Mouse (Mus musculus): ENCODE data around the gene Pitx3. TPM values are rescaled to one million over a fixed set of nuclear protein-coding genes. Genes with fewer than 3 reads are reported as not detected.

Gene Pitx3
- total RNA-seq, 1 experiment: 0.18 TPM

- Histone ChIP-seq H3K27ac (ENCODE audit: insufficient read depth, low read depth, low read length, poor library complexity, severe bottlenecking) (no peak overlapping the region), H3K9me3 (ENCODE audit: control insufficient read depth, insufficient read depth, low read depth, low read length) (no peaks in the 10 kb centered on the region), H3K36me3 (ENCODE audit: control insufficient read depth, insufficient read depth, low read length, poor library complexity, severe bottlenecking) (no peaks in the 10 kb centered on the region), H3K4me1 (ENCODE audit: control insufficient read depth in 2 of 2, insufficient read depth in 2 of 2, low read length in 2 of 2, poor library complexity in 1 of 2) (0 out of 4 replicates have a peak, but pooled peaks cover 2 to 3% of the 10 kb centered on the region in 2 experiments), H3K9ac (ENCODE audit: insufficient read depth, low read depth, low read length, poor library complexity, severe bottlenecking) (peak overlapping the region; percentile 32), H3K4me3 (ENCODE audit: insufficient read depth in 1 of 2, low read depth in 1 of 2, low read length in 2 of 2, poor library complexity in 1 of 2, severe bottlenecking in 1 of 2) (peak overlapping the region; percentile 51 to 53)
- in situ Hi-C loops (cut with MboI; ENCODE audit: low sequenced_read_pairs in 2 of 2, unreplicated experiment in 2 of 2): loop anchor here (10.0 kb wide), 1 partner anchor 119 kb away; no protein-coding TSS in a partner anchor
- DNase-seq (ENCODE audit: low read depth, low spot score): no peak
- TF ChIP-seq ZC3H11A (IDR thresholded peaks at IDR 0.05; ENCODE audit: borderline replicate concordance, low read depth, low read length) (no peak), HCFC1 (IDR thresholded peaks at IDR 0.05; ENCODE audit: borderline replicate concordance, insufficient read depth, low read length) (no peak), MAFK (IDR thresholded peaks at IDR 0.05; ENCODE audit: insufficient read depth, low read depth, low read length) (no peak), ZNF384 (IDR thresholded peaks at IDR 0.05; ENCODE audit: low read depth, low read length) (no peak), CHD2 (IDR thresholded peaks at IDR 0.05; ENCODE audit: low read depth, low read length) (no peak)
Observed at GRCm38 (mm10) chr19:46135789-46136638, 12.1 kb downstream of the Pitx3 start.

DNA sequence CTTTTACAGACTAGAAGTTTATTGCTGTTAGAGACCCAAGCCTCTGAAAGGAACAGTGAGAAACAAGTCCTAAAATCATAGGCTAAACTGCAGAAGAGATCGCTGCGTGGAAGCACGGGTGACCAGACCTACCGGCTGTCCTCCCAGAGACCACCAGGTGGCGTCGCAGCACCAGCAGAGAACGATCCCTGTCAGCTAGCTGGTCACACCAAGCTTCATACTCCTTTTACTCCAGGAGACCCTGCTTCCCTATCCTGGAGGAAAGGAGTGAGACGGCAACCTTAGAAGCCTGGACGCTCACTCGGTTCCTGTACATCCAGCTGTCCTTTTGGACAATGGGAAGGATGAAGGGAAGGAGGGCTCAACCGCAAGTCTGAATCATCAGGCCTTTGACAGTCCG lies 12.8 kb downstream of the Pitx3 start:
- Histone ChIP-seq H3K4me1 (ENCODE audit: control insufficient read depth in 2 of 2, insufficient read depth in 2 of 2, low read length in 2 of 2, poor library complexity in 1 of 2) (0 out of 4 replicates have a peak, but pooled peaks cover 2 to 3% of the 10 kb centered on the region in 2 experiments), H3K27ac (ENCODE audit: insufficient read depth, low read depth, low read length, poor library complexity, severe bottlenecking) (no peak overlapping the region), H3K9me3 (ENCODE audit: control insufficient read depth, insufficient read depth, low read depth, low read length) (no peaks in the 10 kb centered on the region), H3K9ac (ENCODE audit: insufficient read depth, low read depth, low read length, poor library complexity, severe bottlenecking) (peak overlapping the region; percentile 32), H3K36me3 (ENCODE audit: control insufficient read depth, insufficient read depth, low read length, poor library complexity, severe bottlenecking) (no peaks in the 10 kb centered on the region), H3K4me3 (ENCODE audit: insufficient read depth in 1 of 2, low read depth in 1 of 2, low read length in 2 of 2, poor library complexity in 1 of 2, severe bottlenecking in 1 of 2) (peak overlapping the region; percentile 51 to 53)
- peak; percentile 78 for DNase-seq (ENCODE audit: low read depth, low spot score)
- peak; percentile 63; the same call in 1 of the 2 replicates for TF ChIP-seq ZC3H11A (IDR thresholded peaks at IDR 0.05; ENCODE audit: borderline replicate concordance, low read depth, low read length)
- no peak for TF ChIP-seq HCFC1 (IDR thresholded peaks at IDR 0.05; ENCODE audit: borderline replicate concordance, insufficient read depth, low read length)
- TF ChIP-seq MAFK (IDR thresholded peaks at IDR 0.05; ENCODE audit: insufficient read depth, low read depth, low read length): no peak
- no peak for TF ChIP-seq CHD2 (IDR thresholded peaks at IDR 0.05; ENCODE audit: low read depth, low read length)
- no peak for TF ChIP-seq ZNF384 (IDR thresholded peaks at IDR 0.05; ENCODE audit: low read depth, low read length)
- in situ Hi-C loops (cut with MboI; ENCODE audit: low sequenced_read_pairs in 2 of 2, unreplicated experiment in 2 of 2): loop anchor here (10.0 kb wide), 1 partner anchor 120 kb away; no protein-coding TSS in a partner anchor

GRCm38 (mm10) chr19:46132577-46132976 lies 15.5 kb downstream of the Pitx3 start:
- no peak for DNase-seq (ENCODE audit: low read depth, low spot score)
- Histone ChIP-seq H3K9ac (ENCODE audit: insufficient read depth, low read depth, low read length, poor library complexity, severe bottlenecking) (no peak overlapping the region), H3K27ac (ENCODE audit: insufficient read depth, low read depth, low read length, poor library complexity, severe bottlenecking) (no peak overlapping the region), H3K9me3 (ENCODE audit: control insufficient read depth, insufficient read depth, low read depth, low read length) (no peaks in the 10 kb centered on the region), H3K4me1 (ENCODE audit: control insufficient read depth in 2 of 2, insufficient read depth in 2 of 2, low read length in 2 of 2, poor library complexity in 1 of 2) (0 out of 4 replicates have a peak, but pooled peaks cover 1 to 3% of the 10 kb centered on the region in 2 experiments), H3K4me3 (ENCODE audit: insufficient read depth in 1 of 2, low read depth in 1 of 2, low read length in 2 of 2, poor library complexity in 1 of 2, severe bottlenecking in 1 of 2) (no peak overlapping the region), H3K36me3 (ENCODE audit: control insufficient read depth, insufficient read depth, low read length, poor library complexity, severe bottlenecking) (no peaks in the 10 kb centered on the region)
- in situ Hi-C loops (cut with MboI; ENCODE audit: low sequenced_read_pairs in 2 of 2, unreplicated experiment in 2 of 2): loop anchor here (10.0 kb wide), 1 partner anchor 122 kb away; no protein-coding TSS in a partner anchor
- no peak for TF ChIP-seq HCFC1 (IDR thresholded peaks at IDR 0.05; ENCODE audit: borderline replicate concordance, insufficient read depth, low read length)
- TF ChIP-seq ZC3H11A (IDR thresholded peaks at IDR 0.05; ENCODE audit: borderline replicate concordance, low read depth, low read length): no peak
- TF ChIP-seq CHD2 (IDR thresholded peaks at IDR 0.05; ENCODE audit: low read depth, low read length): no peak
- no peak for TF ChIP-seq ZNF384 (IDR thresholded peaks at IDR 0.05; ENCODE audit: low read depth, low read length)
- no peak for TF ChIP-seq MAFK (IDR thresholded peaks at IDR 0.05; ENCODE audit: insufficient read depth, low read depth, low read length)

DNA sequence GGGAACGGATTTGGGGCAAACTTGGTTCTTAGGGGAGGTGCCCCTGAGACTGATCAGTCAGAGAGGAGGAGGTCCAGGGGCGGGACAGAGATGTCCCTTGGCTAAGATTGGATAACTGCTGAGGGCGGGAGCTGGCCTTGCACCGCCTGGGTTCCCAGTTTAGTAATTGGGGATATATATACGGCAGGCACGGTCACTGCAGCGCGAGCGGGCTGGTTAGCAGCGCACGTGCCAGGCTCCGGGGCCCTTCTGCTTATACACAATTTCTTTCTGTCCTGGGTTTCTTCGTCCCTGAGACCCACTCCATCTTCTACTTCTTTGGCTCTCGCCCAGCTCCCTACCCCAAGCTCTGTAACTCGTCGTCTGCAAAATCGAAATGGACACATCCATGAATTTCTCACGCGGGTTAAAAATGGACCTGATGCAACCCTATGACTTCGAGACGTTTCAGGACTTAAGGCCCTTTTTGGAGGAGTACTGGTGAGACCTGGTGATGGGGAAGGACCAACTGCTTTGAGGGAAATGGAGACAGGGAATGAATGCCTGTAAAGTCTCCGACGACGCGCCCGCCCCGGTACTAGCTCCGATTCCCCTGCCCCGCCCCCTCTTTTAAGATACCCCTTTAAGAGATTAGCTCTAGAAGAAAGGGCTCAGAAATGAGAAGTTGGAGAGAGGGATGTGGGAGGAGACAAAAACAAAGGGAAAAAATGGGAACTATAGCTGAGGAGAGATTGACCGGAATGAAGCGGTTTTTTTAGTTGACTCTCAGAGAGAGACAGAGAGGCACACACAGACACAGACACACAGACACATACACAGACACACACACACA lies 16.2 kb downstream of the Pitx3 start, which contains the start of gene Elovl3:
Gene Elovl3, plus strand, starts transcription at position 204 of the 832 bp plus-strand sequence.
- H3K4me3 ChIP-seq (ENCODE audit: insufficient read depth in 1 of 2, low read depth in 1 of 2, low read length in 2 of 2, poor library complexity in 1 of 2, severe bottlenecking in 1 of 2): peak within 1 kb of the TSS; percentile 5 to 6; a peak in 2 of 4 replicates
- no peak for DNase-seq (ENCODE audit: low read depth, low spot score)

More for the DNA sequence above, 16.2 kb downstream of the Pitx3 start, which contains the start of gene Elovl3:
- TF ChIP-seq ZNF384 (IDR thresholded peaks at IDR 0.05; ENCODE audit: low read depth, low read length) (no peak), MAFK (IDR thresholded peaks at IDR 0.05; ENCODE audit: insufficient read depth, low read depth, low read length) (no peak), CHD2 (IDR thresholded peaks at IDR 0.05; ENCODE audit: low read depth, low read length) (no peak), ZC3H11A (IDR thresholded peaks at IDR 0.05; ENCODE audit: borderline replicate concordance, low read depth, low read length) (no peak), HCFC1 (IDR thresholded peaks at IDR 0.05; ENCODE audit: borderline replicate concordance, insufficient read depth, low read length) (no peak)
- Histone ChIP-seq H3K27ac (ENCODE audit: insufficient read depth, low read depth, low read length, poor library complexity, severe bottlenecking) (no peak within 1 kb of the TSS), H3K4me1 (ENCODE audit: control insufficient read depth in 2 of 2, insufficient read depth in 2 of 2, low read length in 2 of 2, poor library complexity in 1 of 2) (0 out of 4 replicates have a peak, but pooled peaks cover 0 to 3% of the 10 kb centered on the region in 2 experiments), H3K9ac (ENCODE audit: insufficient read depth, low read depth, low read length, poor library complexity, severe bottlenecking) (no peak within 1 kb of the TSS), H3K9me3 (ENCODE audit: control insufficient read depth, insufficient read depth, low read depth, low read length) (no peaks in the 10 kb centered on the region), H3K36me3 (ENCODE audit: control insufficient read depth, insufficient read depth, low read length, poor library complexity, severe bottlenecking) (no peaks in the 10 kb centered on the region)
- in situ Hi-C loops (cut with MboI; ENCODE audit: low sequenced_read_pairs in 2 of 2, unreplicated experiment in 2 of 2): loop anchor here (10.0 kb wide), 1 partner anchor 123 kb away; no protein-coding TSS in a partner anchor
